Mouse (Mus musculus): ENCODE results near the gene Bbs5.

The Bbs5 gene
- long read RNA-seq, experiment 1, transcript Bbs5-201 (12 exons, 1,468 nt) = major isoform, 6 of 7 reads
- long read RNA-seq, experiment 1, partial matches to known transcripts = 0 of 7 reads
- long read RNA-seq, experiment 1, other reads (novel, unspliced or antisense) = 1 of 7 reads
- long read RNA-seq, experiment 2, transcript Bbs5-201 (12 exons, 1,468 nt) = major isoform, 8 of 10 reads
- long read RNA-seq, experiment 2, partial matches to known transcripts = 0 of 10 reads
- long read RNA-seq, experiment 2, other reads (novel, unspliced or antisense) = 2 of 10 reads

DNA sequence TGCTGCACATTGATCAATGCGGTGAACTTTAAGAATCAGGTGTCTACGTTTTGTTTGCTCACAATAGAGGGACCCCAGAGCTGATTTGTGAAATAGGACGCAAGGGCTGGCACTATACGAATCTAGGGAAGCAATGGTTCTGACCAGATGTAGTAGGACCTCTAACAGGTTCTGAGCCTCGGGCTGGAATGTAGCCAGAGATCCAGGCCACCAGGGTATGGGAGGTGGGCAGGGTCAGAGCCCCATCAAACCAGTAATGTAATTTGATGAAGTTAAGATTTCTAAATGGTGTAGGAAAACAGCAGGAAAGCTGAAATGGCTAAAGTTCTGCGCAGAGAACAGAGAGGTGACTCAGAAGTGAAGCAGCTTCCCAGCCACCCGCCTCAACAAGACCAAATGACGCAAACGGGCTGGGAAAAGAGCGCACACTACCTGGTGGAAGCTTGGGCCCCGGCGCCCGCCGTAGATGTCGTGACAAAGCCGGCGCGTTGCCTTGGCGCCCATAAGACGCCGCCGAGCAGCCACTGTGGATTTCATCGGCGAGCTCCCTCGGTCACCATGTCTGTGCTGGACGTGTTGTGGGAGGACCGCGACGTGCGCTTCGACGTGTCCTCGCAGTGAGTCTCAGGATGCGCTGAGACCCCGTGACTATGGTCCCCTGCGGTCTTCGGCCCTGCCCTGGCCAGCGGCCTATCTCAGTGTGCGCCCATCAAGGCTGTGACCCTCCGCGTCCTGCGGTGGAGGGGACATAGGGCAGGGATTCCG, at the start of gene Bbs5:
Gene Bbs5, plus strand, starts transcription at position 446 of the 765 bp plus-strand sequence.
- intact Hi-C loops (cut with DNase I) = no loop called here

DNA sequence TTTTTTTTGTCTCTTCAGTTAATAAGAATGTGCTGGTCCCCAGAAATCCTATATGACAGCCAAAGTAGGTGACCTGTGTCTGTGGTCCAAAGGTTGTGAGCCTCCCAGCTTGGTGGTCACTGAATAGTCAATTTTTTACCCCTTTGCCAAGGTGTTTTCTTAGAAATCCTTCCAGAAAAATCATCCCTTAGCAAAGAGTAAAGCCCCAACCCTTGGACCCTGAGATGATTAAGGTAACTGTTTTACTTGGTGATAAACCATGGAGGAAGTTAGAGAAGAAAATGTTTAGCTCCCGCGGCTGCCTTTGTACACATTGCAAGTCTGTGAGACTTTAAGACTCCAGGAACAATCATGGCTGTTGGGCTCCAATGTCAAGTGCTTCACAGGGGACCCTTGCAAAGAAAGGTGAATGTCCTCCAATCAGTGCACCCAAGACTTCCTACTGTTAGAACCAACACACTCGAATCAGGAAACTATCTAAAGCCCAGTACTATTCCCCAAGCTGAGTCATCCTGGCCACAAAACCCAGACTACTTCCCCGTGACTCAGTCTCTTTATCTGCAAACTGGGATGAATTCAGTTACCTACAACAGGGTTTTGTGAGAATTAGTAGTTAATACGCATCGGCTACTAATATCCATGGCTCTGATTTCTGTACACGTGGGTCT, 43.1 kb upstream of the Bbs5 start:
- intact Hi-C loops (cut with DNase I) = no loop called here

DNA sequence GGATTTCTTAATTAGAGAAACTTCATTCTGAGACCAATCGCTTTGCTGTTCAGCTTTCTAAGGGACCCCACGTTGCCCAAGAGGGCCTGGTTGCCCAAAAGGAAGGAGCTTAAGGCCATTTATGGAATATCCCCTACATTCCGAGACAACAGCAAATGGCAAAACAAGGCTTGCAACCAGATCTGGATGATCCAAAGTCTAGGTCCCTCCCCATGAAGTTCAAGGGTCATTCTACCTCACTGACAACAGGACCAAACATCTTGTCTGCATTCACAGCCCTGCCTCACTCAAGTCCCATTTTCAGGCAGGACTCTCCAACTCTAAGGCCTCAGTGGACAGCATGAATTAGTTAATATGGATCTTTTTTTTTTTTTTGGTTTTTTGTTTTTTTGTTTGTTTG, 40.4 kb upstream of the Bbs5 start:
- intact Hi-C loops (cut with DNase I) = no loop called here

DNA sequence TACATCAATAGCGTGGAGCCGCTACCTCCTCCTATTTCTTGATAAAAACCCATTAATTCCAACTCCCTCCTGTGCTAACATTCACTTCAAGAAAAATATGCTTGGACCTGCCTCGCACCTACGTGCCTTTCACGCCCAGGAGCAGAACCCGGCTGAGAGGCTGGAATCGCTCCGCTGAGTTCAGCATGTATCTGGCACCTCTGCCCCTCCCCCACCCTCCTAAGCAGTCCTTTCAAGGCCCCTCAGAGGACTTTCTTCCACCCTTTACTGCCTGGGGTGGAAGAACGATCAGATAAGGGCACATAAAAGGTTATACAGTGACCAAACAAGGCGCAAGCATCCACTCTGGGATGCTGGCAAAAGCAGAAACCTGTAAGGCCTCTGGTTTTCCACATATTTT, 34.7 kb upstream of the Bbs5 start:
- intact Hi-C loops (cut with DNase I) = no loop called here

DNA sequence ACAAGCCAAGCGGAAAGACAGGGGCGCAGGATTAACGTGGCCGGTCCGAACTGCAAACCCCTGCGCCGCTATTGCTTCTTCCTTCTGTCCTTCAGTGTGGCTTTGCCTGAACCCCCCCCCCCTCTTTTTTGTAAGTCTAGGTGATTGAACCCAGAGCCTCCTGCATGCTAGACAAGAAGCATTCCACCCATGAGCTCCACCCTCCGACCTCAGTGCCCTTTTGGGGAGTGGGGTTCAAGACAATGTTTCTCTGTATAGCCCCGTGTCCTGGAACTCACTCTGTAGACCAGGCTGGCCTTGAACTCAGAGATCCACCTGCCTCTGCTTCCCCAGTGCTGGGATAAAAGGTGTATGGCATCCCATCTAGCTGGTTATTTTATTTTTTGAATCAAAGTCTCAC, 34.3 kb upstream of the Bbs5 start:
- intact Hi-C loops (cut with DNase I) = no loop called here

DNA sequence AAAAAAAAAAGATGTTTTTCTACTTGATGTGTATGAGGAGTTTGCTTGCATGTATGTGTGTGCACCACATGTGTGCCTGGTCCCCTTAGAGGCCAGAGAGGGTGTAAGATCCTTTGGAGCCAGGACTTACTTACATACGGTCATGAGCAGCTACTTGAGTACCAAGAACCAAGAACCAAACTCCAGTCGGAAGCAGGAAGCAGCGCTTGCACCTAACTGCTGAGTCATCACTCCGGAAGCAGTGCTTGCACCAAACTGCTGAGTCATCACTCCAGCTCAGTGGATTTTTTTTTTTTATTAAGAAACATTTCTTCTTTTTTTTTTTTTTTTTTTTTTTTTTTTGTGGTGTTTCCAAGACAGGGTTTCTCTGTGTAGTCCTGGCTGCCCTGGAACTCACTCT, 33.7 kb upstream of the Bbs5 start:
- intact Hi-C loops (cut with DNase I) = no loop called here

DNA sequence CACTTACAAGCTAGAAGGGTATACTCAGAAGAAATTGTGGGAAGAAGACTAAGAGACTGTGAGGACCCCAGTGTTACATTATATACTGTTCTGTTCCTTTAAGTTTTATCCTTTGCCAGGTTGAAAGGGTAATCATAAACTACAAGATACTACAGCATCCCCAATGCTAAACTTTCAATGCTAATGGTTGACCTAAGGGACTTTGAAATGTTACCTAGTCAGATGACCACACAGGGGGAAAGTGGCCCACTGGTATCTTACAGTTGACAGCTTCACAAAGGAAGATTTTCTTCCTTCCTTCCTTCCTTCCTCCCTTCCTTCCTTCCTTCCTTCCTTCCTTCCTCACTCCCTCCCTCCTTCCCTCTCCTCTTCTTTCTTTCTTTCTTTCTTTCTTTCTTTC, 28.6 kb upstream of the Bbs5 start:
- intact Hi-C loops (cut with DNase I) = no loop called here

DNA sequence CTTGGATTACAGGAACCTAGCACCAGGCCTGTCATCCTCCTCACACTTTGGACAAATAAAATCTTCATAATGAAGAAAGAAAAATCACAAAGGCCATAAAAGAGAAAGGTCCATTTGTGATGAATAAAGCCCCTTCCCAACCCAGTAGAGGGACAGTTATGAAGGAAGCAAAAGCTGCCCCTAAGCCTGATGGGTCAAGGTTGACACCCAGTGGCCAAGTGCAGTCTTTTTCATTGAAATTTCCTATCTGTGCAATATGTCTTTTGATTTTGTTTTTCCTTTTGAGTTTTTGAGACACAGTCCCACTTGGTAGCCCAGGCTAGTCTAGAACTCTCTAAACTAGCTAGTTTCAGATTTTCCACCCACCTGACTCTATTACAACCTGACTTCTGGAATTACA, 27.7 kb upstream of the Bbs5 start:
- intact Hi-C loops (cut with DNase I) = no loop called here

DNA sequence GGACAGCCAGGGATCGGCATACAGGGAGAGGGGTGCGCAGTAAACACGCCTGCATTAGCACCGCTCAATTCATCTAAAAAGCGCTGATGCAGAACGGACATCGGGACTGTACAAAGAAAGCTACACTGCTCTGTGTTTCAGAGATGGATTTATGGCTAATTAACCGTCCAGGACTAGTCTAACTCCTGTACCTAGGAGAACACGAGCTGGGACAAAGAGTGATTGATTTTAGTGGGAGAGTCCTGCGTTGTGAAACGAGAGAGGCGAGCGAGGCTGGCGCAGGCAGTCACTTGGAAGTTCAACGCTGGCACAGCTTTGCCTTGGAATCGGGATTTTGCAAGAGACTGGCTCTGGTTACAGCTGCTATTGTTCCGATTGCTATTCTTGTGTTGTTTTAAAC, 17.8 kb upstream of the Bbs5 start:
- intact Hi-C loops (cut with DNase I) = no loop called here

DNA sequence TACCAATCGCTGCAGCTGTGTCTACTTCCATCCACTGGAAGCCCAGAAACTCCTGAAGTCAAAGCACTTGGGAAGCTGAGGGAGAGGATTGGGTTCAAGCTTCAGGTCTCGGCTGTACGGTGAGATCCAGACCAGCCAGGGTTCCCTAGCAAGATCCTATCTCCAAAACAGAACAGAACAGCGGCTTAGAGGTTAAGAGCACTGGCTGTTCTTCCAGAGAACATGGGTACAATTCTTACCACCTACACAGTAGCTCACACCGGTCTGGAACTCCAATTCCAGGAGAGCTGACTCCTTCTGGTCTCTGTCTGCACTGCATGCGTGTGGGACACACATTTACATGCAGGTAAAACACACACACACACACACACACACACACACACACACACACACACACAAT, 17.1 kb upstream of the Bbs5 start:
- intact Hi-C loops (cut with DNase I) = loop anchor here (10.0 kb wide), 1 partner anchor 225 kb away; no protein-coding TSS in a partner anchor

DNA sequence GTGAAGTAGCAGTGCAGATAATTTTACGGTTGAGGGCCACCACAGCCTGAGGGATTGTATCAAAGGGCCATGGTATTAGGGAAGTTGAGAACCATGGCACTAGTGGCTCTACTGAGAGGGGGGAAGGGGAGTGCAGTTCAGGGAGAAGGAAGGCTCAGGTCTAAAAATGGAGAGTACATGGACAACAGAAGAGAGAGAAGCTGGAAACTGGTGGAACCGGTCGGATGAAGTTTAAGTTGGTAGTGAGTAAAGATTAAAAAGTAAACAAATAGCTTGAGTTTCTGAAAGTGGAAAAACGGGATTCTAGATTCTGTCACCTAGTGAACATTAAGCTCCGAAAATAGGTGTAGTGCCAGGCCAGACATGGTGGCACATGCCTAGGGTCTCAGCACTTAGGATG, 16.2 kb upstream of the Bbs5 start:
- intact Hi-C loops (cut with DNase I) = loop anchor here (10.0 kb wide), 1 partner anchor 224 kb away; no protein-coding TSS in a partner anchor

DNA sequence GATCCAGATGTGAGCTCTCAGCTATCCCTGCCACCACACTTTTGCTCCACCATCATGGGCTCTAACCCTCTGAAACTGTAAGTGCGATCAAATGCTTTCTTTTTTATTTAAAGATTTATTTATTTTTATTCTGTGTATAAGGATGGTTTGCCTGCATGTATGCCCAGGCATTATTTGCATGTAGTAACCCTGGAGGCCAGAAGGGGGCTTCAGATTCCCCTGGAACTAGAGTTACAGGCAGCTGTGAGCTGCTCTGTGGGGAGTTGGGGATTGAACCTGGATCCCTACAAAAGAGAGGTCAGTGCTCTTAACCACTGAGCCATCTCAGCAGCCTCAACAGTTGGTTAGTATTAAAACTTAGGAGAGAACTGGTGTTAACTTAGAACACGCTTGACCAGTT, 15.5 kb upstream of the Bbs5 start:
- intact Hi-C loops (cut with DNase I) = loop anchor here (10.0 kb wide), 1 partner anchor 223 kb away; no protein-coding TSS in a partner anchor

DNA sequence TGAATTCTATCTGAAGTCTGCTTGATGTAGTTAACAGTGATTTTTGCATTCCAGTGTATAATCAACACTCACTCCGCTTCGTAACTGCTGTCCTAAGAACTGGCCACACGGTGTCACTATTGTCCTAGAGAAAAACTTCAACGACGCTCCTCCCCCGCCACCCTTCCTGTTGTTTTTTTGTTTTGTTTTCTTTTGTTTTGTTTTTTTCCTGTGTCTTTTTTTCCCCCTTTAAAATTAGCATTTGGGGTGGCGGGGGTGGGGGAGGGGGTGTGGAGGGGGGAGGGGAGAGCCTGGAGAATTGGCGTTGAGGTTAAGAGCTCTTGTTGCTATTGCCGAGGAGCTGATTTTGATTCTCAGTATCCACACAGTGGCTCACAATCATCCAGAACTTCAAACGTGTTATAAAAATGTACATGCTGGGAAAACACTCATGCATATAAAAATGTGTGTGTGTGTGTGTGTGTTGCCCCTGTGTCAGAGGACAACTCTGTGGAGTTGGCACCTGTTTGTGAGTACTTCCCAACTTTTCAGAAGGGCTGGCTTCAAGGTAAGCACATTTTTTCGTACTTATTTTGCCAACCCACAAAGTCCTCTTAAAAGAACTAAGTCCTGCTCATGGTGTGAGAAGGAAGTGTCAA, 11.8 kb upstream of the Bbs5 start:
- intact Hi-C loops (cut with DNase I) = loop anchor here (5.0 to 10.0 kb wide), 3 partner anchors 42 to 220 kb away; no protein-coding TSS in a partner anchor

DNA sequence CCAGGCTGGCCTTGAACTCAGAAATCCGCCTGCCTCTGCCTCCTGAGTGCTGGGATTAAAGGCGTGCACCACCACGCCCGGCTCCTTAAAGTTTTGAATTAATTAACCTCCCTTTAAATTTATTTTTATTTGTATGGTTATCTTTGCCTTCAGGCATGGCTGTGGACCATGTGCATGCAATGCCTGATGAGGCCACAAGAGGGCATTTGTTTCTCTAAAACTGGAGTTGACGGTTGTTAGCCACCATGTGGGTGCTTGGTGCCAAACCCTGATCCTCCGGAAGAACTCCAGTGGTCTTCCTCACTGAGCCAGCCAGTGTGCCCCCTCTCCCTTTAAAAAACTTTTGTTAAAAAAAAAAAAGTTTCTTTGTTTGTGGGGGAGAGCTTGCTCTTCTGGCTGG, 11.2 kb upstream of the Bbs5 start:
- intact Hi-C loops (cut with DNase I) = loop anchor here (5.0 to 10.0 kb wide), 3 partner anchors 41 to 219 kb away; no protein-coding TSS in a partner anchor

DNA sequence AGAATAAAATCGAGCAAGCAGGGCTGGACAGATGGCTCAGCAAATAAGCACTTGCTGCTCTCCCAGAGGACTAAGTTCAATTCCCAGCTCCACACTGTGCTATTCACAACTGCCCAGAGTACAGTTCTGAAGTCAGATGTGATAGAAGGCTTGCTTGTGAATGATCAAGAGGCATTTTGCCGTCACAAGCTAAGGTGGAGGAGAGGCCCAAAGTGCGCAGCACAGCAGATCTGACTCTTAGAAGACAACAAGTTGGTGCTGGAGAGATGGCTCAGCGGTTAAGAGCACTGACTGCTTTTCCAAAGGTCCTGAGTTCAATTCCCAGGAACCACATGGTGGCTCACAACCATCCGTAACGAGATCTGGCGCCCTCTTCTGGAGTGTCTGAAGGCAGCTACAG, 9.0 kb upstream of the Bbs5 start:
- intact Hi-C loops (cut with DNase I) = loop anchor here (5.0 to 10.0 kb wide), 3 partner anchors 39 to 217 kb away; no protein-coding TSS in a partner anchor

DNA sequence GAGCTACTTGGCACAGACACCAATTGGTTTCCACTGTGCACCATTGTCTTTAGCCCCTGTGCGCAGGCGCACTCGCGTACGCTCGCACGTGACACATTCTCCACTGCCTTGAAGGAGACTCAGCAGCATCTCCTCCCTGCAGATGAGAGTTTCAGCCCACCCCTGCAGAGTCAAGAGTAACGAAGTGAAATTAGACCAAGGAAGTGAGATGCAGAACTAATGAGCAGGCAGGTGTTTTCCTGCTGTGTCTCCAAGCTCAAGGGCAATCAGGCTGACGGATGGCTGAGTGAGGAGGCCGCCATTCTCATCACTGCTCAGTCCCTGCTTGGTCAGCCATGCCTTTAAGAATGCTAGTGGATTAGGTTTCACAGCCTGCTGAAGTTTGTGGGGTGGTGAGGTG, 6.9 kb upstream of the Bbs5 start:
- intact Hi-C loops (cut with DNase I) = no loop called here

DNA sequence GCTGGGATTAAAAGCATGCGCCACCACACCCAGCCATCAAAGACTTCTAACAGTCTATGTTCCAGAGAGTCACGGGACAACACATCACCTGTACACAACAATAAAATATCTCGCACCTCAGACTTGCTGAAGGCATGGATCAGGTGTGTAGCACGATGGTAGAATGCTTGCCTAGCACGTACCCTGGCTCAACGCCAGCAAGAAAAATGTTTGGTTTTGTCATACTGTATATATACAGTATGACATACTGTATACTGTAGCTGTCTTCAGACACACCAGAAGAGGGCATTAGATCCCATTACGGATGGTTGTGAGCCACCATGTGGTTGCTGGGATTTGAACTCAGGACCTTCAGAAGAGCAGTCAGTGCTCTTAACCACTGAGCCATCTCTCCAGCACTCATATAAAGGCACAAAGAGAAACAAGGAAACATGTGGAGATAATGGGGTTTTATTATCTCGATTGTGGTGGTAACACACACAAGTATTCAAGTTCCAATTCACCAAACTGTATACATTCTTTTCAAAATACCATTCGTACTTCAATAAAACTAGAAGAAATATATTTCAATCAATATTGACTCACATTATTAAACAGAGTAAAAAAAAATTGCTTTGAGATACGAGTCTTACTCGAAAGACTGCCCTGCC, 1.9 kb upstream of the Bbs5 start:
- intact Hi-C loops (cut with DNase I) = no loop called here

DNA sequence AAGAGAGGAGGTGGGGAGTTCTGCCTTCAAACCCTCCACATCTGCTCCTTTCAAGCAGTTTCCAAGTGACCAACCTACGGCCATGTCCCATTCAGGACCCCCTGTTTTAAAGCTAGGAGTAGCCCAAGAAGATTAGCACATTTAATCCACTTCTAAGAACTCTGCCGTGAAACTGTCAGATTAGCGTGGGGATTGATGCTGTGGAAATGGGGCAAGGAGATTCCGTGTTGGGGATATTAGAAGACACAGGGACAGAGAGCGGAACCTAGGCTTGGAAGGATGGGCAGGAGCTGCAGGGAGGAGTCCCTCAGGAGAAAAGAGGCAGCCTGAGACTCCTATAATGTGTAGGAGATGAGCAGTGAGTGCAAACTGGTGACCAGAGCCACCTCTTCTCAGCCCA, 2.7 kb downstream of the Bbs5 start:
- intact Hi-C loops (cut with DNase I) = no loop called here

DNA sequence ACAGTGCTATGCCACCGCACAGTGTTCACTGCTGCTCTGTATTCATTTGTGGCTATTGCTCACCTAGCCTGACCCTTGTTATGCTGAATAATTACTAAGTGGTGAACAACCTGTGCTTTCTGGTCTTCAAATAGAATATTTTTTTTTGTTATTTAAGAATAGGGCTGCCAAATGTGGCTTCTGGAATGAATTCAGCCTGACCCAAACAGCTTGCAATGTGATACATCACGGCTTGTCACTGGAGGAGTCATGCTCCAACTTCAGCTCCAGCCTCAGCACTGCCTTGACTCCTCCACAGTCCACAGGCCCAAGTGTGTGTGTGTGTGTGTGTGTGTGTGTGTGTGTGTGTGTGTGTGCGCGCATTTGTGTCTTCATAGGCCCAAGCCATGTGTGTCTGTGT, 12.4 kb downstream of the Bbs5 start:
- intact Hi-C loops (cut with DNase I) = no loop called here

DNA sequence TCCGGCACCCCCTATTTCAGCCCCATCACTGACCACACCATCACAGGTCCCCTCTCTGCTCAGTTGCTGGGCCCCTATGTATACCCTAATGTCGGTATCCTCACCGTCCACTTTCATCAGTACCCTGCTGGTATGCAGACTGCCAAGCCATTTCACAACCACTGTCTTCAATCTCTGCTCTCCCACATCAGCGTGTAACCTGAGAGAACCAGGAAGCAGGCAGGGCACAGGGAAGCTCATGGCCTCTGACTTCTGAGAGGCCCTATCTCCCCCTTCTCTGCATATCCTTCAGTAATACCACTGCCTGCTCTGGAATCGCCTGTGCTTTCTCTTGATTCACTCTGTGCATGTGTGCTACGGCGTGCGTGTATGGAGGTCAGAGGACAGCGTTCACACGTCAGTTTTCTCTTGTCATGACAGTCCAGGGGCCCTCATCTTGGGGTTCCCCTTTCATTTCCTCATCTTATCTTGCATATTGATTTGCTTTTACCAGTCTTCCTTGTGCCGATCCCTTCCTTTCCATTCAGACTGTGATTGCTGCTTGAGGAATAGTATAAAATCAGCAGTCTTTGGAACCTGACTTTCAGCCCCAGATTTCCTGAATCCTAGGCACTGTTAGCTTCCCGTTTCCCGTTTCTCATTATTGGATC, 17.0 kb downstream of the Bbs5 start:
- intact Hi-C loops (cut with DNase I) = no loop called here

DNA sequence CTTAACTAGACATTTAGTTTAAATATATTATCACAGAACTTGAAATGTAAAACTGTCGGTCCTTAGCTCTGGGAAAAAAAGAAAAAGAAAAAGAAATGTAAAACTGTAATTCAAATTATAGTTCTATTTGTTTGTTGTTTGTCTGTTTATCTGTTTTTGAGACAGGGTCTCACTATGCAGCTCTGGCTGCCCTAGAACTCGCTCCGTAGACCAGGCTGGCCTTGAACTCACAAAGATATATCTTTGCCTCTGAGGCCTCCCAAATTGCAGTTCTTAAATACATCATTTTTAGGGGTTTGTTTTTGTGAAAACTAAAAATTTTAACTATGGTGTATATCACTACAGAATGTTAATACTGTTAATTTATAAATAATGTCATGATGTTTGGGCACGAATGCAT, 20.7 kb downstream of the Bbs5 start:
- intact Hi-C loops (cut with DNase I) = no loop called here
